Mouse (Mus musculus) hindbrain, embryonic 15.5 days (tissue): Measurements from ENCODE around the gene Usp20. TPM values are rescaled to one million over a fixed set of nuclear protein-coding genes. Genes with fewer than 3 reads are reported as not detected.
"Not testable (repeated sequence)": the region's sequence is repeated elsewhere in the genome, so short reads cannot be mapped to it uniquely, and the experiment has no call there.

Source experiments
- ATAC-seq: fragments of 200-750 bp; cut with Nextera tagmentation; 2 replicates; pipeline ENCODE4 v1.8.0; 2017; ENCODE audit warnings: low read depth, moderate number of reproducible peaks, moderate TSS enrichment; ENCODE audit not compliant: low FRiP score
- H3K27ac ChIP-seq: fragments of 300-500 bp; sonication (generic); replicated peaks from 2 replicates; pipeline ENCODE4 v1.5.1; 2015; ENCODE audit warnings: mild to moderate bottlenecking, inconsistent platforms
- H3K27me3 ChIP-seq: fragments of 300-500 bp; sonication (generic); 2 replicates; pipeline ENCODE4 v1.6.1; 2015; ENCODE audit warnings: control low read depth, inconsistent platforms
- H3K36me3 ChIP-seq: fragments of 300-500 bp; sonication (generic); 2 replicates; pipeline ENCODE4 v1.6.1; 2015; ENCODE audit warnings: control low read depth, inconsistent platforms
- H3K4me1 ChIP-seq: fragments of 300-500 bp; sonication (generic); replicated peaks from 2 replicates; pipeline ENCODE4 v1.6.1; 2015; ENCODE audit warnings: control low read depth, inconsistent platforms
- H3K4me2 ChIP-seq: fragments of 300-500 bp; sonication (generic); 2 replicates; pipeline ENCODE4 v1.6.1; 2015; ENCODE audit warnings: moderate library complexity, mild to moderate bottlenecking, inconsistent platforms
- H3K4me3 ChIP-seq: fragments of 300-500 bp; sonication (generic); 2 replicates; pipeline ENCODE4 v1.5.1; 2015; ENCODE audit warnings: mild to moderate bottlenecking, inconsistent platforms
- H3K9ac ChIP-seq: fragments of 300-500 bp; sonication (generic); 2 replicates; pipeline ENCODE4 v1.6.1; 2015; ENCODE audit warnings: inconsistent platforms
- H3K9me3 ChIP-seq: fragments of 300-500 bp; sonication (generic); 2 replicates; pipeline ENCODE4 v1.6.1; 2016; ENCODE audit warnings: control low read depth, inconsistent platforms
- WGBS: fragments of 180-500 bp; shearing (Covaris S2); methylation state at CpG from one replicate; pipeline ENCODE4 v1.1.7; 2015; 5-methylcytosine and 5-hydroxymethylcytosine counted together
- polyA plus RNA-seq: library from polyadenylated mRNA; unstranded; fragments of >200 nt; fragmentation: Nextera tagmentation; extraction: Ambion mirVana; gene quantifications from 2 replicates; pipeline ENCODE4 v1.2.1, GENCODE M21; 2015

Gene Usp20
- polyA plus RNA-seq = 43.2 and 50.5 TPM in 2 replicates

DNA sequence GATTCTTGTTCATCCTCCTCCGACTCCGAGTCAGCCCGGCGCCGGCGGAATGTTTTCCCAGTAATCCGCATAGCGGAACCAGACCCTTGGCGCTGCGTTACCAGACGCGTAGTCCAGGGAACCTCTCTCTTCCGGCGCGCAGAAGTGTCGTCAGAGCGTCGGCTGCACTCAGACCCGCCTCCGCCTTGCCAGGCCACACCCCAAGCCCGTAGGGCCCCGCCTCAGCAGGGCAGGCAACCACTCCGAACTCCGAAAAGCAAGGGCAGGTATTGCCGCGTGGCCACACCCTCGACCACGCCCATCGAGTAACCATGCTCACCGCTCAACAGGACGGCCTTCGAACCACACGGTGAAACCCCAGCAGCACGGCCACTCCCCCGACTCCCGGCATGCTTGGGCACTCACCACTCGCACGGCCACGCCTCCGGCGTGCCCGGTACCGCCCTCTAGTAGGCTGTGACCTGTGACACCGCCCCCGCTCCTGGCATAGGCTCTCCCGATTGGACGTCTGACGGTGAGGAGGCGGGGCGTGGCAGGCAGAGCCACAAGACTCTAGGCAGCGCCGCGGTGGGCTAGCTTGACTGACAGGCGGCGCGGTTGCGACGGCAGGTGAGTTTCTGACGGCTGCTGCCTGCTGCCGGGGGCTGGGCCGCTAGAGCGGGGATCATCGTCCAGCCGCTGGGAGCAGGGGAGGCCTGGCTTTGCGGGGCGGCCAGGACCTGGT is at the start of gene Usp20, which contains the start of gene BC005624:
TSS of gene Usp20 (plus strand) at position 490 of the 724 bp plus-strand sequence.
TSS of gene BC005624 (minus strand) at position 412 of the 724 bp plus-strand sequence.
- WGBS = under 1% methylated on average over 66 of the region's 66 CpGs
- peaks cover 33% of the 10 kb centered on the region for H3K4me1 ChIP-seq
- peak within 1 kb of the TSS; percentile 55 for H3K4me3 ChIP-seq
- no peaks in the 10 kb centered on the region for H3K27me3 ChIP-seq
- H3K27ac ChIP-seq = peak within 1 kb of the TSS; percentile 85
- H3K4me2 ChIP-seq = peak within 1 kb of the TSS; percentile 85
- peak within 1 kb of the TSS; percentile 62 for H3K9ac ChIP-seq
- ATAC-seq = peak; percentile 99
- peaks cover 25% of the 10 kb centered on the region for H3K36me3 ChIP-seq
- no peaks in the 10 kb centered on the region for H3K9me3 ChIP-seq

DNA sequence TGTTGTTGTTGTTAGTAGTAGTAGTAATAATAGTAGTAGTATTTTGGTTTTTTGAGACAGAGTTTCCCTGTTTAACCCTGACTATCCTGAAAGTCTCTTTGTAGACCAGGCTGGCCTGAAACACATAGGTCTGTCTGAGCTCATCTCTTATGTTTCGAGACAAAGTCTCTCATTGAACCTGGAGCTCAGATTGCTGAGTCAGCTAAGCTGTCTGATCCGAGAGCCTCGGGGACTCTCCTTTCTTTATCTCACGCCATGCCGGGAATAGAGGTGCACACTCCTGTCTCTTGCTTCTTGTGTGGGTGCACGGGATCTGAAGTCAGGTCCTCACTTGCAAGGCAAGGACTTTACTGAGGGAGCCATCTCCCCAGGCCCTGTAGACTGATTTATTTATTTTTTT is 49.0 kb upstream of the Usp20 start:
- Histone ChIP-seq H3K4me3 (no peak overlapping the region), H3K4me2 (no peak overlapping the region), H3K9ac (no peak overlapping the region), H3K9me3 (no peaks in the 10 kb centered on the region), H3K4me1 (peaks cover 17% of the 10 kb centered on the region), H3K27me3 (no peaks in the 10 kb centered on the region), H3K27ac (no peak overlapping the region), H3K36me3 (no peaks in the 10 kb centered on the region)
- no peak for ATAC-seq
- 69% methylated on average over 6 of the region's 6 CpGs for WGBS

DNA sequence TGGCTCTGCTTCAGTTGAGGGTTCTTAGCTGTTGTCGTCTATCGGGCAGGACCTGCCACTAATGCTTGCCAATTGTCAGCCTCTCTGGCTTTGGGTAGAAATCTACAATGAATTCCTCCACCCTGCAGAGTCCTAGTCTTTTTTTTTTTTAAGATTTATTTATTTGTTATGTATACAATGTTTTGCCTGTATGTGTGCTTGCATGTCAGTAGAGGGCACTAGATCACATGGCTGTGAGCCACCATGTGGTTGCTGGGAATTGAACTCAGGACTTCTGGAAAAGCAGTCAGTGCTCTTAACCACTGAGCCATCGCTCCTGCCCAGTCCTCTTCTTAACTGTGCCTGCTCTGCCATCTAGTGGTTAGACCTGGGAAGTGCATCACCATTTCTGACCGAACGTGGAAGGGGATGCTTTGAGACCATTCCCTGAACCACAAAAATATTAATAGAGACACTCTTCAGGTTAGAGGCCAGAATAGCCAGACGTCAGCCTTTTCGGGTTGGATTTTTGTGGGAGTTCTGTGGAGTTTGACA is 48.1 kb upstream of the Usp20 start:
- Histone ChIP-seq H3K4me2 (no peak overlapping the region), H3K27me3 (no peaks in the 10 kb centered on the region), H3K36me3 (no peaks in the 10 kb centered on the region), H3K4me1 (peaks cover 10% of the 10 kb centered on the region), H3K9ac (no peak overlapping the region), H3K27ac (no peak overlapping the region), H3K4me3 (no peak overlapping the region), H3K9me3 (no peaks in the 10 kb centered on the region)
- ATAC-seq = no peak
- 17% methylated on average over 7 of the region's 7 CpGs for WGBS

DNA sequence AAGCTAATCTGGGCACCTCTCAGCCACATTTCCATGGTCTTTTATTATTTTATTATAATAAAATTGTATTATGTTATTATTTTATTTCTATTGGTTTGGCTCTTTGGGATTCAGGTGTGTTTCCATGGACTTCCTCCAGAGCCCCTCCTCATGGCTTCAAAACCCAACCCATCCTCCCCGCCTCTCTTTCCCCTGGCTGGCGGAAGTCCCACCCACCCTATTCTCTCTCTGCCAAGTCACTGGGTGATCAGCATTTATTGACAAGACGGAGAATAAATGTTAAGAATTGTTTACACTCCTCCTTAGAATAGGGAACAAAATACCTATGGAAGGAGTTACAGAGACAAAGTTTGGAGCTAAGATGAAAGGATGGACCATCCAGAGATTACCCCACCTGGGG is 45.3 kb upstream of the Usp20 start:
- WGBS = 75% methylated on average over 3 of the region's 3 CpGs
- Histone ChIP-seq H3K27ac (no peak overlapping the region), H3K9ac (no peak overlapping the region), H3K4me2 (no peak overlapping the region), H3K27me3 (no peaks in the 10 kb centered on the region), H3K4me1 (no peaks in the 10 kb centered on the region), H3K4me3 (no peak overlapping the region), H3K9me3 (no peaks in the 10 kb centered on the region), H3K36me3 (no peaks in the 10 kb centered on the region)
- ATAC-seq = no peak

DNA sequence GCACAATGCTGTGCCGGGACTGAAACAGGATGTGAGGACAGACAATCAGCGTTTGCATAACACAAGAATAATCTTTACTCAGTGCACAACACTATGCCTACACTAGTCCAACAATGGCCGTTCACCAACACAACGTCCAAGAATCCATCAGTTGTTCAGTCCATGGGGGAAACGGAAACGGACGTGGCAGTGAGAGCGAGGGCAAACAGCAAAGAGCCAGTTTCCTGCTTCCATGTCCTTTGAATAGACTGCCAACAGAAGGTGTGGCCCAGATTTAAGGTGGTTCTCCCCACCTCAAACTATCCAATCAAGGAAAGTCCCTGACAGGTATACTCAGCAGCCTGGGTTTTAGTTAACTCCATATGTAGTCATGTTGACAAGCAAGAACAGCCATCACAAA is 44.3 kb upstream of the Usp20 start:
- 85% methylated on average over 8 of the region's 8 CpGs for WGBS
- Histone ChIP-seq H3K36me3 (no peaks in the 10 kb centered on the region), H3K4me2 (no peak overlapping the region), H3K27ac (no peak overlapping the region), H3K9ac (no peak overlapping the region), H3K4me1 (no peaks in the 10 kb centered on the region), H3K4me3 (no peak overlapping the region), H3K9me3 (no peaks in the 10 kb centered on the region), H3K27me3 (no peaks in the 10 kb centered on the region)
- no peak for ATAC-seq

DNA sequence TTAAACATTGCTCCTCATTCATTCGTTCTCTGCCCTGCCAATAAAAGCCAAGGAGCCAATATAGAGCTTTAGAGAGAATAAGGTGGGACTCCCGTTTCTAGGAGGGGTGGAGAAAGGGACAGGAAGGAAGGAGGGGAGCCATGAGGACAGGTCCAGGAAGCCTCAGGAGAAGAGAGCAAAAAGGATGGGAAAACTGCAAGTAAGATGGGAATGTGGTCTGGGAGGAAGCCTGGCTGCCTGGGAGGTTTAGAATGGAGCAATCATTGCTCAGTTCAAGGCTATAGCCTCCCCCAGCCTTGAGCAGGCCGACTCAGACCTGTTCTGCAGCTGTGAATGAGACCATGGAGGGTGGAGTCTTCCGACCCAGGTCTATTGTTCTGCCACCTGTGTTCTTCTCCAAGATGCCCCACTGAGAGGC is 43.5 kb upstream of the Usp20 start:
- no peaks in the 10 kb centered on the region for H3K27me3 ChIP-seq
- H3K27ac ChIP-seq = no peak overlapping the region
- no peaks in the 10 kb centered on the region for H3K36me3 ChIP-seq
- ATAC-seq = no peak
- H3K9ac ChIP-seq = no peak overlapping the region
- H3K9me3 ChIP-seq = no peaks in the 10 kb centered on the region
- H3K4me2 ChIP-seq = no peak overlapping the region
- H3K4me1 ChIP-seq = no peaks in the 10 kb centered on the region
- 47% methylated on average over 4 of the region's 4 CpGs for WGBS
- H3K4me3 ChIP-seq = no peak overlapping the region

DNA sequence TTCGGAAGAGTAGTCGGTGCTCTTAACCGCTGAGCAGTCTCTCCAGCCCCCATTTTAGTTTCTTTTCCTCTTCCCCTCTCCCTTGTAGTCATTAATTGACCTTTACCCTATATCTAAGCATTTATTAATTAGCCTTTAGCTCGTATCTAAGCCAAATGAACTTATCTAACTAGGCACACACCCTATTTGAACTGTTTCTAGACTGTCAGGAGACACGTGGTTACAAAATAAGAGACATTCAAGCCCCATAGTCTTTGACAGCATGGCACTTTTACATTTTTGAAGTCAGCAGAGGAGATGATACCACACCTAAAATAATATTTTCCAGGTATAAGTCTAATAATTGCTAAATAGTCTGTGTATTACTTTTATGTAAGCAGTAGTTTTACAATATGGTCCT is 40.5 kb upstream of the Usp20 start:
- no peaks in the 10 kb centered on the region for H3K4me1 ChIP-seq
- H3K9ac ChIP-seq = no peak overlapping the region

DNA sequence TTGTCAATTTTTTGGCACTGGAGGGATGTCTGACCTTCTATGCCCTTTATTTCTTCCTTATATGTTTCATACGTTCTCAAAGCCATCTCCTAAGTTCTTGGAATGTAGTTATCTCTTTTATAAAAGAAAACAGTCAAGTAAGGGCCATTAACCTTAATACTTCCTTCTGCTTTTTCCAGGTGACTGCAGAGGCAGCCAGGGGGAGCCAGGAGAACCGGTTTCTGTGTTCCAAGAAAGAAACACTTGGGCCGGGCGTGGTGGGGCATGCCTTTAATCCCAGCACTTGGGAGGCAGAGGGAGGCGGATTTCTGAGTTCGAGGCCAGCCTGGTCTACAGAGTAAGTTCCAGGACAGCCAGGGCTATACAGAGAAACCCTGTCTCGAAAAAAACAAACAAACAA is 40.0 kb upstream of the Usp20 start:
- WGBS = 53% methylated on average over 7 of the region's 7 CpGs
- not testable (repeated sequence) for H3K9ac ChIP-seq, H3K4me2 ChIP-seq, ATAC-seq, H3K36me3 ChIP-seq, H3K4me3 ChIP-seq, H3K4me1 ChIP-seq, H3K27me3 ChIP-seq, H3K27ac ChIP-seq, H3K9me3 ChIP-seq

More for the DNA sequence above, 40.5 kb upstream of the Usp20 start:
- no peak overlapping the region for H3K4me2 ChIP-seq
- no peaks in the 10 kb centered on the region for H3K9me3 ChIP-seq
- no peak overlapping the region for H3K4me3 ChIP-seq
- 90% methylated on average over 5 of the region's 5 CpGs for WGBS
- no peak for ATAC-seq
- H3K27me3 ChIP-seq = no peaks in the 10 kb centered on the region
- no peaks in the 10 kb centered on the region for H3K36me3 ChIP-seq
- H3K27ac ChIP-seq = no peak overlapping the region

DNA sequence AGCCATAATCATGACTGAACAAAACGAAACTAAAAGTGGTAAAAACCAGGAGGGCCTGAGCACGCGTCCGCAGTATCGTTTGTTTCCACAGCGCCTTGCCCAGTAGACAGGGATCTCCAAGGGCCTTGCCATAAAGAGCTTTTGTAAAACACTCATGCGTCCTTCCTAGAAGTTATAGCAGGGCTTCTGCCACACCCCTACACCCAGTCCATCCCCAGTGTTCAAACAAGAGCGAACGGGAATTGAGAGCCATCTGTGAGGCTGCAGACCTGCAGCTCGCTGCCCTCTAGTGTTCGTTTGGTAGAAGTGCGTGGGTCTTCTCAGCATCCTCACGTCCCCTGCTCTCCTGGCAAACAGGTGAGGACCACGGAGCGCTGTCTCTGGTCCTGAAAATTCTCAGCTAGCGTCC is 39.5 kb upstream of the Usp20 start:
- H3K4me1 ChIP-seq = no peaks in the 10 kb centered on the region
- no peaks in the 10 kb centered on the region for H3K27me3 ChIP-seq
- H3K9ac ChIP-seq = no peak overlapping the region
- ATAC-seq = peak; percentile 71; the same call in 1 of the 2 replicates
- H3K27ac ChIP-seq = no peak overlapping the region
- no peaks in the 10 kb centered on the region for H3K36me3 ChIP-seq
- peak overlapping the region; percentile 22 for H3K4me3 ChIP-seq
- H3K9me3 ChIP-seq = no peaks in the 10 kb centered on the region
- WGBS = 29% methylated on average over 16 of the region's 16 CpGs
- peak overlapping the region; percentile 44 for H3K4me2 ChIP-seq

DNA sequence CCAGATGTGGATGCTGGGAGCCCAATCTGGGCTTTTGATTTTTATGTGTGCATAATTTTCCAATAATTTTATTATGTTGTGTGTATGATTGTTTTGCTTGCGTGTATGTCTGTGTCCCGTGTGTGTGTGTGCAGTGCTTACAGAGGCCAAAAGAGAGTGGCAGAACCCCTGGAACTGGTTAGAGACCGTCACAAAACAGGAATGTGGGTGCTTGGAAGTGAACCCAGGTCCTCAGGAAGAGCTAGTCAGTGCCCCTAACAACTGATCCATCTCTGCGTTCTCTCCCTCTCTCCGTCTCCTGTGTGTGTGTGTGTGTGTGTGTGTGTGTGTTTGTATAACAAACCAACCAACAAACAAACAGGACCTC is 29.6 kb upstream of the Usp20 start:
- Histone ChIP-seq H3K4me2 (peak overlapping the region; percentile 86), H3K4me3 (peak overlapping the region; percentile 89), H3K27me3 (no peaks in the 10 kb centered on the region), H3K9me3 (no peaks in the 10 kb centered on the region), H3K9ac (peak overlapping the region; percentile 91), H3K27ac (peak overlapping the region; percentile 91), H3K4me1 (peaks cover 38% of the 10 kb centered on the region), H3K36me3 (peaks cover 20% of the 10 kb centered on the region)
- WGBS = 25% methylated on average over 5 of the region's 5 CpGs
- no peak; the same call in none of the 2 replicates for ATAC-seq

DNA sequence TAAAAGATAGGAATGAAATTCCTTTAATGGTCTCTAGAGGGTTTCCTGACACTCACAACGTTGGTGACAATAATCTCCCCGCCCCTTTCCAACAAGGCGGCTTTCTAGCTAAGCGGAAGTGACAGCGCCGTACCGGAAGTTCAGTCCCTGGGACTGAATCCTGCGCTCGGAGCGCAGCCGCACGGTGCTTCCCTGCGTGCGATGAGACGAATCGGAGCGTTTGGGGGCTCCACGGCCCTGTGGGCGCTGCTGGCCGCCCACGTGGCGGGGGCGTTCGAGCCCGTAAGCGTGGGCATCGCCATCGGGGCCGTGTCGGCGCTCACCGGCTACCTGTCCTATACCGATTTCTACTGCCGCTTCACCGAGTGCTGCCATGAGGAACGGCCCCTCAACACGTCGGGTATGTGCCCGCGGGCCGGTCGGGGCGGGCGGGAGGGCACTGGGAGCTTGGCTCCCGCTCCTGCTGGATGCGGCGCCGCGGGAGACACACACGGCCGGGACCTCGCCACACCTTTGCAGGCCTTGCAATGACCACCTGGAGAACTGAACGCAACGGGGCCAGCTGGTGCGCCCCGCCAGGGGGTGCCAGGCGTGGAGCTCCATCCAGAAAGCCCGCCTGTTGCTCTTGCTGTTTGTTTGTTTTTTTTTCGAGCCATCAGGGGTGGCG is 29.1 kb upstream of the Usp20 start, which contains the start of gene Tor1b:
TSS of gene Tor1b (plus strand) at position 136 of the 667 bp plus-strand sequence.
- H3K27ac ChIP-seq = peak within 1 kb of the TSS; percentile 91
- peaks cover 25% of the 10 kb centered on the region for H3K36me3 ChIP-seq
- no peaks in the 10 kb centered on the region for H3K9me3 ChIP-seq
- ATAC-seq = peak; percentile 91
- under 1% methylated on average over 60 of the region's 60 CpGs for WGBS
- peak within 1 kb of the TSS; percentile 86 for H3K4me2 ChIP-seq
- peak within 1 kb of the TSS; percentile 91 for H3K9ac ChIP-seq
- peak within 1 kb of the TSS; percentile 89 for H3K4me3 ChIP-seq
- H3K4me1 ChIP-seq = peaks cover 38% of the 10 kb centered on the region
- no peaks in the 10 kb centered on the region for H3K27me3 ChIP-seq

DNA sequence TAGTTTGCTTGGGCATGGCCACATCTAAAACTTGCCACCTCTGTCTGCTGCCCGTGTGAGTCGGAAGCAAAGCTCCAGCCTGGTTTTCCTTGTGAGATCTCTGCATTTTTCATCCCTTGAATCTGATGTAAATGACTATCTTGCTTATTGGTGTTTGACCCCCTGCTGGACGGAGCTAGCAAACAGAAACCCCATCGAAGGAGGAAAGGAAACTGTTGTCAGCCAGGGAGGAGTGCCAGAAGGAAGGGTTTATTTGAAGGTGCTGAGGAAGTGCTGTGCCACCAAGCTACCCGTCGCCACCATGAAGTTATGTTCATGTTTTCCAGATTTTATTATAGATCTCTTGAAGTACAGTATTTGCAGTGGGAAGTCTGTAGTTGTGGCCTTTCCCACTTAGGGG is 27.3 kb upstream of the Usp20 start:
- H3K36me3 ChIP-seq = peaks cover 43% of the 10 kb centered on the region
- ATAC-seq = no peak
- H3K4me3 ChIP-seq = no peak overlapping the region
- no peak overlapping the region for H3K9ac ChIP-seq
- H3K4me2 ChIP-seq = peak overlapping the region; percentile 86
- no peaks in the 10 kb centered on the region for H3K27me3 ChIP-seq
- WGBS = 83% methylated on average over 6 of the region's 6 CpGs
- H3K9me3 ChIP-seq = no peaks in the 10 kb centered on the region
- peaks cover 38% of the 10 kb centered on the region for H3K4me1 ChIP-seq
- H3K27ac ChIP-seq = no peak overlapping the region
